Mouse (Mus musculus) liver, embryonic 12.5 days (tissue): ENCODE measurements around the gene Abtb2. TPM values are rescaled to one million over a fixed set of nuclear protein-coding genes. Genes with fewer than 3 reads are reported as not detected.
A peak's percentile ranks its signal among the peaks of the same experiment; 100 is the strongest.

Experiments used
- ATAC-seq: fragments of 200-750 bp; cut with Nextera tagmentation; 2 replicates; pipeline ENCODE4 v1.8.0; 2017; ENCODE audit warnings: moderate number of reproducible peaks, mild to moderate bottlenecking, moderate library complexity
- H3K27ac ChIP-seq: fragments of 300-500 bp; sonication (generic); 2 replicates; pipeline ENCODE4 v1.5.1; 2016; ENCODE audit warnings: mild to moderate bottlenecking
- H3K27me3 ChIP-seq: fragments of 300-500 bp; sonication (generic); replicated peaks from 2 replicates; pipeline ENCODE4 v1.6.1; 2016; ENCODE audit warnings: mild to moderate bottlenecking, moderate library complexity
- H3K36me3 ChIP-seq: fragments of 300-500 bp; sonication (generic); 2 replicates; pipeline ENCODE4 v1.6.1; 2016; ENCODE audit warnings: mild to moderate bottlenecking, moderate library complexity
- H3K4me1 ChIP-seq: fragments of 300-500 bp; sonication (generic); 2 replicates; pipeline ENCODE4 v1.6.1; 2016
- H3K4me2 ChIP-seq: fragments of 300-500 bp; sonication (generic); 2 replicates; pipeline ENCODE4 v1.6.1; 2016; ENCODE audit warnings: mild to moderate bottlenecking, moderate library complexity
- H3K4me3 ChIP-seq: fragments of 300-500 bp; sonication (generic); 2 replicates; pipeline ENCODE4 v1.5.1; 2016; ENCODE audit warnings: mild to moderate bottlenecking, moderate library complexity
- H3K9ac ChIP-seq: fragments of 300-500 bp; sonication (generic); 2 replicates; pipeline ENCODE4 v1.6.1; 2016; ENCODE audit warnings: mild to moderate bottlenecking, moderate library complexity
- H3K9me3 ChIP-seq: fragments of 300-500 bp; sonication (generic); replicated peaks from 2 replicates; pipeline ENCODE4 v1.6.1; 2016; ENCODE audit warnings: mild to moderate bottlenecking, moderate library complexity
- WGBS: fragments of 180-500 bp; shearing (Covaris S2); methylation state at CpG from one replicate; pipeline ENCODE4 v1.1.7; 2016; ENCODE audit not compliant: insufficient replicate concordance; 5-methylcytosine and 5-hydroxymethylcytosine counted together
- polyA plus RNA-seq: library from polyadenylated mRNA; unstranded; fragments of >200 nt; fragmentation: Nextera tagmentation; extraction: Ambion mirVana; gene quantifications from 2 replicates; pipeline ENCODE4 v1.2.1, GENCODE M21; 2016

Abtb2 gene
- polyA plus RNA-seq, 1 experiment from 2014 or later = 4.1 TPM

GRCm38 (mm10) chr2:103669561-103669960, 103.5 kb downstream of the Abtb2 start:
- ATAC-seq = no peak
- no peaks in the 10 kb centered on the region for H3K36me3 ChIP-seq
- no peak overlapping the region for H3K9ac ChIP-seq
- H3K9me3 ChIP-seq = no peaks in the 10 kb centered on the region
- H3K4me1 ChIP-seq = peaks cover 10% of the 10 kb centered on the region
- 69% methylated on average over 4 of the region's 4 CpGs for WGBS
- no peaks in the 10 kb centered on the region for H3K27me3 ChIP-seq
- no peak overlapping the region for H3K4me2 ChIP-seq
- no peak overlapping the region for H3K4me3 ChIP-seq
- H3K27ac ChIP-seq = no peak overlapping the region

GRCm38 (mm10) chr2:103670276-103670680, 104.2 kb downstream of the Abtb2 start:
- Histone ChIP-seq H3K9me3 (no peaks in the 10 kb centered on the region), H3K36me3 (no peaks in the 10 kb centered on the region), H3K27me3 (no peaks in the 10 kb centered on the region), H3K4me3 (no peak overlapping the region), H3K9ac (no peak overlapping the region), H3K4me2 (no peak overlapping the region), H3K27ac (no peak overlapping the region), H3K4me1 (peaks cover 10% of the 10 kb centered on the region)
- WGBS = 56% methylated on average over 3 of the region's 3 CpGs
- ATAC-seq = no peak

GRCm38 (mm10) chr2:103672573-103673119, 106.5 kb downstream of the Abtb2 start:
- Histone ChIP-seq H3K9ac (no peak overlapping the region), H3K9me3 (no peaks in the 10 kb centered on the region), H3K27ac (0 out of 2 replicates have a peak overlapping the region, but pooled peaks have one; percentile 24), H3K4me3 (no peak overlapping the region), H3K27me3 (0 out of 2 replicates have a peak, but pooled peaks cover 2% of the 10 kb centered on the region), H3K4me1 (peaks cover 10% of the 10 kb centered on the region), H3K36me3 (no peaks in the 10 kb centered on the region), H3K4me2 (no peak overlapping the region)
- no peak for ATAC-seq
- 43% methylated on average over 7 of the region's 7 CpGs for WGBS

GRCm38 (mm10) chr2:103673609-103674008, 107.5 kb downstream of the Abtb2 start:
- 33% methylated on average over 4 of the region's 4 CpGs for WGBS
- peaks cover under 1% of the 10 kb centered on the region for H3K4me1 ChIP-seq
- H3K9ac ChIP-seq = no peak overlapping the region
- no peak overlapping the region for H3K4me3 ChIP-seq
- no peaks in the 10 kb centered on the region for H3K36me3 ChIP-seq
- ATAC-seq = no peak
- H3K9me3 ChIP-seq = no peaks in the 10 kb centered on the region
- 0 out of 2 replicates have a peak, but pooled peaks cover 11% of the 10 kb centered on the region for H3K27me3 ChIP-seq
- H3K4me2 ChIP-seq = no peak overlapping the region
- H3K27ac ChIP-seq = no peak overlapping the region

GRCm38 (mm10) chr2:103675391-103675790, 109.3 kb downstream of the Abtb2 start:
- Histone ChIP-seq H3K9me3 (no peaks in the 10 kb centered on the region), H3K4me2 (no peak overlapping the region), H3K9ac (no peak overlapping the region), H3K36me3 (no peaks in the 10 kb centered on the region), H3K27me3 (0 out of 2 replicates have a peak, but pooled peaks cover 11% of the 10 kb centered on the region), H3K4me3 (no peak overlapping the region), H3K4me1 (no peaks in the 10 kb centered on the region; the same call in 1 of the 2 replicates), H3K27ac (no peak overlapping the region)
- 78% methylated on average over 5 of the region's 5 CpGs for WGBS
- ATAC-seq = no peak

- no peak overlapping the region for H3K9ac ChIP-seq
- no peaks in the 10 kb centered on the region for H3K9me3 ChIP-seq
- ATAC-seq = no peak
- H3K4me3 ChIP-seq = no peak overlapping the region
- 0 out of 2 replicates have a peak, but pooled peaks cover 11% of the 10 kb centered on the region for H3K27me3 ChIP-seq
- no peak overlapping the region for H3K4me2 ChIP-seq
- no peaks in the 10 kb centered on the region for H3K36me3 ChIP-seq
- H3K4me1 ChIP-seq = no peaks in the 10 kb centered on the region; the same call in none of the 2 replicates
- no peak overlapping the region for H3K27ac ChIP-seq
- 58% methylated on average over 2 of the region's 2 CpGs for WGBS
Measured at GRCm38 (mm10) chr2:103676808-103677207, 110.7 kb downstream of the Abtb2 start.

GRCm38 (mm10) chr2:103677614-103678369, 111.7 kb downstream of the Abtb2 start:
- Histone ChIP-seq H3K27me3 (0 out of 2 replicates have a peak, but pooled peaks cover 11% of the 10 kb centered on the region), H3K9ac (no peak overlapping the region), H3K4me1 (peaks cover 4% of the 10 kb centered on the region), H3K27ac (no peak overlapping the region), H3K4me2 (no peak overlapping the region), H3K36me3 (no peaks in the 10 kb centered on the region), H3K4me3 (no peak overlapping the region), H3K9me3 (no peaks in the 10 kb centered on the region)
- 78% methylated on average over 7 of the region's 7 CpGs for WGBS
- no peak for ATAC-seq

GRCm38 (mm10) chr2:103678433-103678832, 112.3 kb downstream of the Abtb2 start:
- Histone ChIP-seq H3K4me3 (no peak overlapping the region), H3K9me3 (no peaks in the 10 kb centered on the region), H3K27ac (no peak overlapping the region), H3K36me3 (no peaks in the 10 kb centered on the region), H3K4me1 (peaks cover 6% of the 10 kb centered on the region), H3K9ac (no peak overlapping the region), H3K4me2 (no peak overlapping the region), H3K27me3 (0 out of 2 replicates have a peak, but pooled peaks cover 11% of the 10 kb centered on the region)
- 70% methylated on average over 6 of the region's 6 CpGs for WGBS
- no peak for ATAC-seq

- H3K4me3 ChIP-seq = no peak overlapping the region
- H3K9me3 ChIP-seq = no peaks in the 10 kb centered on the region
- H3K36me3 ChIP-seq = no peaks in the 10 kb centered on the region
- H3K4me2 ChIP-seq = no peak overlapping the region
- no peak overlapping the region for H3K9ac ChIP-seq
- 40% methylated on average over 9 of the region's 9 CpGs for WGBS
- ATAC-seq = no peak
- peaks cover 13% of the 10 kb centered on the region for H3K4me1 ChIP-seq
- H3K27ac ChIP-seq = no peak overlapping the region
- H3K27me3 ChIP-seq = 0 out of 2 replicates have a peak, but pooled peaks cover 11% of the 10 kb centered on the region
Measured at GRCm38 (mm10) chr2:103680364-103681110, 114.4 kb downstream of the Abtb2 start.

GRCm38 (mm10) chr2:103681149-103681548, 115.0 kb downstream of the Abtb2 start:
- WGBS = 59% methylated on average over 5 of the region's 5 CpGs
- Histone ChIP-seq H3K4me3 (no peak overlapping the region), H3K9ac (no peak overlapping the region), H3K27me3 (0 out of 2 replicates have a peak, but pooled peaks cover 11% of the 10 kb centered on the region), H3K4me1 (peaks cover 14% of the 10 kb centered on the region), H3K9me3 (no peaks in the 10 kb centered on the region), H3K4me2 (no peak overlapping the region), H3K36me3 (no peaks in the 10 kb centered on the region), H3K27ac (no peak overlapping the region)
- ATAC-seq = no peak

- Histone ChIP-seq H3K4me1 (peaks cover 14% of the 10 kb centered on the region), H3K27me3 (0 out of 2 replicates have a peak, but pooled peaks cover 11% of the 10 kb centered on the region), H3K9ac (no peak overlapping the region), H3K9me3 (no peaks in the 10 kb centered on the region), H3K36me3 (no peaks in the 10 kb centered on the region), H3K4me2 (no peak overlapping the region), H3K27ac (no peak overlapping the region), H3K4me3 (no peak overlapping the region)
- ATAC-seq = no peak
- WGBS = 47% methylated on average over 9 of the region's 9 CpGs
Measured at GRCm38 (mm10) chr2:103682261-103682722, 116.2 kb downstream of the Abtb2 start.
